Mouse (Mus musculus) stomach, embryonic 16.5 days (tissue): ENCODE measurements around the gene Tex22. TPM values are rescaled to one million over a fixed set of nuclear protein-coding genes. Genes with fewer than 3 reads are reported as not detected.

Source experiments
- ATAC-seq: fragments of 200-750 bp; cut with Nextera tagmentation; 2 replicates; pipeline ENCODE4 v1.8.0; 2017; ENCODE audit warnings: moderate number of reproducible peaks, moderate TSS enrichment; ENCODE audit not compliant: insufficient read depth, low FRiP score
- H3K27ac ChIP-seq: fragments of 300-500 bp; sonication (generic); 2 replicates; pipeline ENCODE4 v1.5.1; 2014; ENCODE audit warnings: low read length
- H3K27me3 ChIP-seq: fragments of 300-500 bp; sonication (generic); 2 replicates; pipeline ENCODE4 v1.6.1; 2014; ENCODE audit warnings: low read length, control low read depth, mixed read lengths; ENCODE audit not compliant: control insufficient read depth, insufficient read depth
- H3K36me3 ChIP-seq: fragments of 300-500 bp; sonication (generic); 2 replicates; pipeline ENCODE4 v1.6.1; 2014; ENCODE audit warnings: low read length; ENCODE audit not compliant: control insufficient read depth, insufficient read depth
- H3K4me1 ChIP-seq: fragments of 300-500 bp; sonication (generic); 2 replicates; pipeline ENCODE4 v1.6.1; 2014; ENCODE audit warnings: low read length, control low read depth, mixed read lengths; ENCODE audit not compliant: control insufficient read depth, insufficient read depth
- H3K4me2 ChIP-seq: fragments of 300-500 bp; sonication (generic); 2 replicates; pipeline ENCODE4 v1.6.1; 2014; ENCODE audit warnings: low read depth, low read length, mixed read lengths
- H3K4me3 ChIP-seq: fragments of 300-500 bp; sonication (generic); replicated peaks from 2 replicates; pipeline ENCODE4 v1.5.1; 2014; ENCODE audit warnings: mild to moderate bottlenecking, low read length
- H3K9ac ChIP-seq: fragments of 300-500 bp; sonication (generic); 2 replicates; pipeline ENCODE4 v1.6.1; 2014; ENCODE audit warnings: low read length
- H3K9me3 ChIP-seq: fragments of 300-500 bp; sonication (generic); replicated peaks from 2 replicates; pipeline ENCODE4 v1.6.1; 2016; ENCODE audit warnings: low read length, control low read depth; ENCODE audit not compliant: control insufficient read depth
- WGBS: fragments of 180-500 bp; shearing (Covaris S2); extraction: QIAGEN DNeasy Blood & Tissue Kit; methylation state at CpG from one replicate; pipeline ENCODE4 v1.1.7; 2014; 5-methylcytosine and 5-hydroxymethylcytosine counted together
- polyA plus RNA-seq: library from polyadenylated mRNA; unstranded; fragments of >200 nt; fragmentation: Nextera tagmentation; extraction: Ambion mirVana; gene quantifications from 2 replicates; pipeline ENCODE4 v1.2.1, GENCODE M21; 2015

Tex22 gene
- polyA plus RNA-seq, 1 experiment from 2014 or later, result not detected

GRCm38 (mm10) chr12:113102461-113102860 is 28.2 kb downstream of the Tex22 start:
- no peak overlapping the region for H3K4me2 ChIP-seq
- no peaks in the 10 kb centered on the region for H3K36me3 ChIP-seq
- H3K27me3 ChIP-seq, result no peaks in the 10 kb centered on the region
- ATAC-seq, result no peak
- WGBS, result 56% methylated on average over 6 of the region's 6 CpGs
- H3K4me1 ChIP-seq, result peaks cover 34% of the 10 kb centered on the region
- no peak overlapping the region for H3K27ac ChIP-seq
- H3K4me3 ChIP-seq, result no peak overlapping the region
- H3K9ac ChIP-seq, result no peak overlapping the region
- no peaks in the 10 kb centered on the region for H3K9me3 ChIP-seq

DNA sequence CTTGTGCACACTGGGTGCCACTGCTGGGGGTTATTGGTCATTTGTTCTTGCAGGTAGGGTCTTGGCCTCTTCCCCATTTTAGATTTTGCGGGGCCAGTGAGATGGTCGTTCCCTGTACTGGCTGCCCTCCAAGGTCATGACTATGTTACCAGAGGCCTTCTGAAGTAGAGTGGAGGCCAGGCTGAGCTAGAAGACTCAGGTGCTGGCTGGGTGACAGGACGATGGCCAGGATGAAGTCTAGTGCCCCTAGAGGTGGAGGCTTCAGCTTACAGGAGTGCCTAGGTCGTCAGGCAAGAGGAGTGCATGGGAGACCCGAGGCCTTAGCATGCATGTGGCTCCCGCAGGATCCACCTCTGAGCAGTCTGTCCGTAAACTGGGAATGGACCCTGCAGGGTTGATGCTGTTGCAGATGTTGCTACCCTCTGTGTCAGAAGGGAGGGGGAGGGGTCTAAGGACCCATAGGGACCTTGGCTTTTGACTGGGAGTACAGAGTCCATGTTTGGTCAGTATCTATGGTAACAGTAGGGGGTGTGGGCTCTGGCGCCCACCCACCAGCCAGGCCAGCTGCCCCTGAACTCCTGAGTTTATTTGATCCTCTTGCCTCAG is 29.6 kb downstream of the Tex22 start:
- H3K36me3 ChIP-seq, result no peaks in the 10 kb centered on the region
- H3K9me3 ChIP-seq, result no peaks in the 10 kb centered on the region
- ATAC-seq, result no peak
- no peak overlapping the region for H3K4me2 ChIP-seq
- H3K9ac ChIP-seq, result no peak overlapping the region
- WGBS, result 76% methylated on average over 8 of the region's 8 CpGs
- no peak overlapping the region for H3K27ac ChIP-seq
- peaks cover 30% of the 10 kb centered on the region for H3K4me1 ChIP-seq
- no peaks in the 10 kb centered on the region for H3K27me3 ChIP-seq
- no peak overlapping the region for H3K4me3 ChIP-seq

- 65% methylated on average over 6 of the region's 6 CpGs for WGBS
Measured at GRCm38 (mm10) chr12:113106386-113106785, 32.1 kb downstream of the Tex22 start.

DNA sequence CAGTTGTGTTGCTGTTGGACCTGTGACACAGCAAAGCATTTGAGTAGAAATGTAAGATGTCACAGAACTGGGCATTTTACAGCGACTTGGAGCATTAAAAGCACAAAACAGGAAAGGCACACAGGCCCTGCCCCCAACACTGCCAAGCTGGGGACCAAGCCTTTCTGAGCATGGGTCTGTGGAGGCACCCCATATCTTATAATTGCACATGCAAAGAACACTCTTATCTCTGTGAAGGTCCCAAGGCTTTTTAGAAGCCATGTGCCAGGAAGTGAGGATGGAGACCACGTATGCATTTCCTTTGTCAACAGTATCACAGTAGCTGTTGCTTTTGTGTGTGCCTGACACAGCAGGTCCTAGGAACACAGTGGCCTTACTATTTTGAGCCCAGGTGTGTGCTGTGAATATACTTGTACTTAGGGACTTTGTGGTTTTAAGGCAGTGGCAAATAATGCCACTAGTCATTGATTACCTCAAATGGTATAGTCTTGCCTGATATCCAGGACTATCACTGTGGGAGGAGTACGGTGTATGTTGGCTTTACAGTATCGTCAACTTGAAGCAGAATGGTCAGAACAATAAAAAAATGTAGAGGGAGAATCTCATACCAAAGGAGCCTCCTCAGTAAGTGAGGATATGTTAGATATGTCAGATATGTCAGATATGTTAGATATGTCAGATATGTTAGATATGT is 33.3 kb downstream of the Tex22 start:
- Histone ChIP-seq H3K27ac (no peak overlapping the region), H3K36me3 (no peaks in the 10 kb centered on the region; the same call in 1 of the 2 replicates), H3K4me3 (no peak overlapping the region), H3K4me1 (peaks cover 19% of the 10 kb centered on the region), H3K27me3 (no peaks in the 10 kb centered on the region), H3K4me2 (no peak overlapping the region), H3K9ac (no peak overlapping the region), H3K9me3 (no peaks in the 10 kb centered on the region)
- WGBS, result 73% methylated on average over 4 of the region's 4 CpGs
- ATAC-seq, result no peak

More at GRCm38 (mm10) chr12:113106386-113106785, 32.1 kb downstream of the Tex22 start:
- Histone ChIP-seq H3K27ac (no peak overlapping the region), H3K9ac (no peak overlapping the region), H3K9me3 (no peaks in the 10 kb centered on the region), H3K36me3 (no peaks in the 10 kb centered on the region), H3K4me3 (no peak overlapping the region), H3K4me2 (no peak overlapping the region), H3K27me3 (no peaks in the 10 kb centered on the region), H3K4me1 (peaks cover 19% of the 10 kb centered on the region)
- no peak for ATAC-seq

GRCm38 (mm10) chr12:113108528-113109283 is 34.4 kb downstream of the Tex22 start:
- H3K4me2 ChIP-seq, result no peak overlapping the region

DNA sequence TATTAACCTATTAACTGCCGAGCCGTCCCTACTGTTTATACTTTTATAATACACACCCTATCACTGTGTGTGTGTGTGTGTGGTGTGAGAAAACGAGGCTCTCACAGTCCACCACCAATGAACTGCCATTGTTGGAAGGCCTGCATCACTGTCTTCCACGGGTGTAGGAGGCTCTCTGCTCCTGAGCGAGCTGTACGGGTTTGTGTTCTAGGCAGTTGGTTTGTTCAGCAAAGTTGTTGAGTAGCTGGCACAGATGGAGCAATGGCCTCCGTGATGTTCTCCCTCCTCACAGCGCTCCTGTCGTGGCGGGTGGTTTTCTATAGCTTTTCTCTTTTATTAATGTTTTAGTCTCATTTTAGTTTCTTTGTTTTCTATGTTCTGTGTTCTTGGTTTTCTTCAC is 35.5 kb downstream of the Tex22 start:
- Histone ChIP-seq H3K9me3 (no peaks in the 10 kb centered on the region), H3K27me3 (no peaks in the 10 kb centered on the region), H3K4me3 (no peak overlapping the region), H3K4me1 (peaks cover 10% of the 10 kb centered on the region), H3K27ac (no peak overlapping the region), H3K4me2 (no peak overlapping the region), H3K36me3 (no peaks in the 10 kb centered on the region; the same call in 1 of the 2 replicates), H3K9ac (no peak overlapping the region)
- 80% methylated on average over 10 of the region's 10 CpGs for WGBS
- no peak for ATAC-seq

More at GRCm38 (mm10) chr12:113108528-113109283, 34.4 kb downstream of the Tex22 start:
- Histone ChIP-seq H3K27me3 (no peaks in the 10 kb centered on the region), H3K27ac (no peak overlapping the region), H3K4me3 (no peak overlapping the region), H3K9me3 (no peaks in the 10 kb centered on the region), H3K4me1 (peaks cover 16% of the 10 kb centered on the region), H3K9ac (no peak overlapping the region), H3K36me3 (no peaks in the 10 kb centered on the region; the same call in 1 of the 2 replicates)
- no peak for ATAC-seq
- 84% methylated on average over 17 of the region's 17 CpGs for WGBS

- Histone ChIP-seq H3K4me3 (no peak overlapping the region), H3K27me3 (no peaks in the 10 kb centered on the region), H3K9me3 (no peaks in the 10 kb centered on the region), H3K4me1 (peaks cover 10% of the 10 kb centered on the region), H3K36me3 (peaks cover 15% of the 10 kb centered on the region), H3K4me2 (no peak overlapping the region), H3K27ac (no peak overlapping the region), H3K9ac (no peak overlapping the region)
- ATAC-seq, result no peak
- 83% methylated on average over 4 of the region's 4 CpGs for WGBS
Measured at GRCm38 (mm10) chr12:113114141-113114540, 39.8 kb downstream of the Tex22 start.

GRCm38 (mm10) chr12:113114856-113115538 is 40.7 kb downstream of the Tex22 start:
- Histone ChIP-seq H3K36me3 (peaks cover 15% of the 10 kb centered on the region), H3K4me2 (no peak overlapping the region), H3K4me3 (no peak overlapping the region), H3K27me3 (no peaks in the 10 kb centered on the region), H3K27ac (no peak overlapping the region), H3K9ac (no peak overlapping the region), H3K4me1 (peaks cover 5% of the 10 kb centered on the region; the same call in 1 of the 2 replicates), H3K9me3 (no peaks in the 10 kb centered on the region)
- no peak for ATAC-seq
- WGBS, result 69% methylated on average over 16 of the region's 16 CpGs
